Mouse (Mus musculus): ENCODE measurements around the gene Slc36a2. TPM values are rescaled to one million over a fixed set of nuclear protein-coding genes. Genes with fewer than 3 reads are reported as not detected.

Gene Slc36a2
- polyA plus RNA-seq, 1 experiment, result 0.75 TPM

DNA sequence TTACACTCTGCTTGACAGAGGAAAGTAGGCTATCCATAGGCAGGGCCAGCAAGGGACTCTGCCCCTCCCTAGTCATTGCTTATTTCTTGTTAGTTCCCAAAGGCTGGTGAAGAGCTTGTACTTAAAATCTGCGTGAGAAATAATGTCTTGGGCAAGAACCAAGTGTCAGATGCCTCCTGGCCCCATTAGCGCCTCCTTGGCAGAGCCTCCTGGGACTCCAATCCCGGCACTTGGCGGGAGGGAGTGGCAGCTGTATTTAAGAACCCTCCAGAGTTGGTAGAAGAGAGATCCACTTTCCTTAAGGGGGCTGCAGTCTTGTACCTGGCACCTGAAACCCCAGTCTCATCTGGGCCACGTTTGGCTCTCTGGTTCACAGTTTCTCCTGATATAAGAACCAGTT lies 29.3 kb upstream of the Slc36a2 start:
- Histone ChIP-seq H3K27ac (ENCODE audit: insufficient read depth, low read length) (no peak overlapping the region), H3K4me3 (ENCODE audit: insufficient read depth, low read length) (no peak overlapping the region), H3K4me1 (ENCODE audit: control insufficient read depth, insufficient read depth, low read length) (peaks cover 5% of the 10 kb centered on the region; the same call in 1 of the 2 replicates)
- no peak for TF ChIP-seq CTCF (IDR thresholded peaks at IDR 0.05; ENCODE audit: extremely low read depth, insufficient read depth, low read length)
- no peak for TF ChIP-seq POLR2A (IDR thresholded peaks at IDR 0.05; ENCODE audit: extremely low read depth, insufficient read depth, low read length)

DNA sequence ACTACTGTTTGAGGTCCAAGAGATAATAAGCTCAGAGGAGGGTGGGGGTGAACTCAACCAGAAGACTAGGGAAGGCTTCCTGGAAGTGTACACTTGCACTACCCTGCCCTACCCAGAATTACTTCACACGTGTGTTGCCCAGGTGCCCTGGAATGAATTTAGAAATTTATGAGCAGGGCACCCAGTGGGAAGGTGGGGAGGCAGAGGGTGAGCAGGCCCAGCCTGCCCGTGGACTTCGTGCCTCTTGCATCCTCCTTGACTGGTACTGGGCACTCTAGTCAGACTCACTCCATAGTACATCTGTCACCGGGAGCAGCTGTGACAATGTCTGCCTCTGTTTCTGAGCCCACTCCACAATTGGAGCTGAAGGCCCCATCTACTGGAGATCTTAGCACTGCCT lies 28.6 kb upstream of the Slc36a2 start:
- H3K27ac ChIP-seq (ENCODE audit: insufficient read depth, low read length), result no peak overlapping the region
- TF ChIP-seq POLR2A (IDR thresholded peaks at IDR 0.05; ENCODE audit: extremely low read depth, insufficient read depth, low read length) (no peak), CTCF (IDR thresholded peaks at IDR 0.05; ENCODE audit: extremely low read depth, insufficient read depth, low read length) (no peak)
- H3K4me3 ChIP-seq (ENCODE audit: insufficient read depth, low read length), result no peak overlapping the region
- H3K4me1 ChIP-seq (ENCODE audit: control insufficient read depth, insufficient read depth, low read length), result peaks cover 5% of the 10 kb centered on the region; the same call in 1 of the 2 replicates

DNA sequence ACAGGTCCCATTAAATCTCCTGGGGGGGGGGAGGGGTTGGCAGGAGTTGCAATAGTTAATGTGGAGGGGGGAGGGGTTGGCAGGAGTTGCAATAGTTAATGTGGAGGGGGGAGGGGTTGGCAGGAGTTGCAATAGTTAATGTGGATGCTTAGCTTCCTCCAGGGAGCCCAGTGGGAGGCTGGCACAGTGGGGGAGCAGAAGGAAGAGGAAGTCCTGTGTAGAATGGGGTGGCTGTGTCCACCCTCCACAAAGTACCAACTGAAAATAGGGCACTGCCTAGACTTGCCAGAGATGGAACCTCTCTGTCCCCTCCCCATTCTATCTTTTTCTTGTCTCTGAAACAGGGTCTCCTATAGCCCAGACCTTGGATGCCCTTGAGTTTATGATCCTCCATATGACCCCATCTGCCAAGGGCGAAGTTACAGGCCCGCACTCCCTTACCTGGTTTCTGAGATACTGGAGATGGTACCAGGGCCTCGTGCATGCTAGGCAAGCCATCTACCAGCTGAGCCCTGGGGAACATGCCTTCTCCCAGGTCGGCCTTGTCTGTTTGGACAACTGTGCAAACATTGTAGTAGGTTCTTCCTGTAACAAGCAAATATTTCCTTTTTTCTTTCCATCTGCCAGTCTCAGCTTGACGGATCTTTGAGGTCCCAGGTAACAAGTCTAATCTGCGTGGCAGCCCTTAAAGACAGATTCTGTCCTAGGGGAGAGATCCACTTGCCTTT lies 24.9 kb upstream of the Slc36a2 start:
- H3K4me3 ChIP-seq (ENCODE audit: insufficient read depth, low read length), result no peak overlapping the region
- TF ChIP-seq CTCF (IDR thresholded peaks at IDR 0.05; ENCODE audit: extremely low read depth, insufficient read depth, low read length), result no peak
- TF ChIP-seq POLR2A (IDR thresholded peaks at IDR 0.05; ENCODE audit: extremely low read depth, insufficient read depth, low read length), result no peak
- 0 out of 2 replicates have a peak overlapping the region, but pooled peaks have one; percentile 20 for H3K27ac ChIP-seq (ENCODE audit: insufficient read depth, low read length)
- H3K4me1 ChIP-seq (ENCODE audit: control insufficient read depth, insufficient read depth, low read length), result no peaks in the 10 kb centered on the region

DNA sequence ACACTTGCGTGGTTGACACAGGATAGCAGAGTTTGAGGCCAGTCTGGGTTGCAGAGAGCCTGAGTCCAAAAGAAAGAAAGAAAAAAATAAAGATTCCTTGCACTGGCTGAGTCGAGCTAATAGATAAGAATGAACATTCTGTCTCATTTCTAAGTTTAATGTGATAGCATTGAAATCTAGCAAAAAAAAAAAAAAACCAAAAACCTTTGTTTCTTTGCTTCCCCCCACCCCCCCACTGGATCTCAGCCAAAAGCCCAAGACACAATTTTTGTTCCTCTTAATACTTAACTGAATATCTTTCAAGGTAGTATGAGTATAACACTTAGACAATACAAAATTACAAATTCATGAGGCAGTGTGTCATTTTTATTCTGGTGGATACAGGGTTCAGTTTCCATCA lies 24.2 kb upstream of the Slc36a2 start:
- Histone ChIP-seq H3K4me1 (ENCODE audit: control insufficient read depth, insufficient read depth, low read length) (no peaks in the 10 kb centered on the region), H3K27ac (ENCODE audit: insufficient read depth, low read length) (no peak overlapping the region), H3K4me3 (ENCODE audit: insufficient read depth, low read length) (no peak overlapping the region)
- TF ChIP-seq POLR2A (IDR thresholded peaks at IDR 0.05; ENCODE audit: extremely low read depth, insufficient read depth, low read length), result no peak
- no peak for TF ChIP-seq CTCF (IDR thresholded peaks at IDR 0.05; ENCODE audit: extremely low read depth, insufficient read depth, low read length)

DNA sequence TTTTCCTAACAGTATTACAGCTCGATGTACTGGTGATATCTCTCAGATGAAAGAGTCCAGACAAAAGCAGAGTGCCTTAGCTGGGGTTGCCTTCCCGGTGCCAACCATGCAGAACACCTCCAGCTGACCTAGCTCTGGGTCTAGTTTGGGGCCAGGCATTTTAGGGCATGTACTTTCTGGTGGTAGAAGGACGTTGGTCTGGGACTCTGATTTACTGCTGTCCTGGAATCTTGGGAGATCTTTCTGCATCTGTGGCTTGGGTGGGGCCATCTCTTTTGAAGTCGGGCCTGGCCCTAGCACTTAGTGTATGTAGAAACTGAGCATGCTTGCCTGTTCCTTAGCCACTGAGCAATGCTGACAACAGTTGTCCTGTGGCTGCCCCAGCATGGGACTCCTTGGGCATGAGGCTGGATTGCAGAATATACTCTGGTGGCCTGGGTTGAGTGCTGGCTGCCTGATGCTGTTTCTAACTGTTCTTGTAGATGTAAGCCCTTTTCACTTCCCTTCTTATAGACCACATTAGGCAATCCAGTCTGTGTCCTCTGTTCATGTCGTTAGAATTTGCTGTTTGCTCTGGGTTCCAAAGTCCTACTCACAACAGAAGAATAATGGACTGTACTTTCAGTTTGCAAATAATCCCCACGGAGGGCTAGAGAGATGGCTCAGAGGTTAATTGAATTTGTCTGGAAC lies 23.3 kb upstream of the Slc36a2 start:
- TF ChIP-seq POLR2A (IDR thresholded peaks at IDR 0.05; ENCODE audit: extremely low read depth, insufficient read depth, low read length) (no peak), CTCF (IDR thresholded peaks at IDR 0.05; ENCODE audit: extremely low read depth, insufficient read depth, low read length) (no peak)
- Histone ChIP-seq H3K4me3 (ENCODE audit: insufficient read depth, low read length) (no peak overlapping the region), H3K27ac (ENCODE audit: insufficient read depth, low read length) (no peak overlapping the region), H3K4me1 (ENCODE audit: control insufficient read depth, insufficient read depth, low read length) (no peaks in the 10 kb centered on the region)

DNA sequence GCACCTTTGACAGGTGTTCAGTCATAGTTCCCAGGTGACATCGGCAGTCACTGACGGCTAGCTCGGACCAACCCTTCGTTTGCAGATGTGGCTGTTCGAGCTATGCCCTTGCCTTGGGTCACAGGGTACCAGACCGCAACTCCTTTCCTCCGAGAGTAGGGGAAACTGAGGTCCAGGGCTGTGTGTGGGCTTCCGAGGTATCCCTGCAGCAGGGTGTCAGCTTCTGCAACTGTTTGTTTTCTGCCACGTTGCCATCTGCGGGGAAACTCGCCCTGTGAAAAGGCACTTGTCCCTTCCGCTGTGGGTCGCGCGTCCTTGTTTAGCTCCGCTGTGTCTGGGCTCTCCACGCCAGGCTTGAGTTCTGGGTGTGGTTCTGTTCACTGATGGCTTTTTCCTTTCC lies 19.7 kb upstream of the Slc36a2 start:
- Histone ChIP-seq H3K4me3 (ENCODE audit: insufficient read depth, low read length) (peak overlapping the region; percentile 95), H3K27ac (ENCODE audit: insufficient read depth, low read length) (0 out of 2 replicates have a peak overlapping the region, but pooled peaks have one; percentile 53), H3K4me1 (ENCODE audit: control insufficient read depth, insufficient read depth, low read length) (no peaks in the 10 kb centered on the region)
- TF ChIP-seq POLR2A (IDR thresholded peaks at IDR 0.05; ENCODE audit: extremely low read depth, insufficient read depth, low read length) (no peak), CTCF (IDR thresholded peaks at IDR 0.05; ENCODE audit: extremely low read depth, insufficient read depth, low read length) (no peak)

DNA sequence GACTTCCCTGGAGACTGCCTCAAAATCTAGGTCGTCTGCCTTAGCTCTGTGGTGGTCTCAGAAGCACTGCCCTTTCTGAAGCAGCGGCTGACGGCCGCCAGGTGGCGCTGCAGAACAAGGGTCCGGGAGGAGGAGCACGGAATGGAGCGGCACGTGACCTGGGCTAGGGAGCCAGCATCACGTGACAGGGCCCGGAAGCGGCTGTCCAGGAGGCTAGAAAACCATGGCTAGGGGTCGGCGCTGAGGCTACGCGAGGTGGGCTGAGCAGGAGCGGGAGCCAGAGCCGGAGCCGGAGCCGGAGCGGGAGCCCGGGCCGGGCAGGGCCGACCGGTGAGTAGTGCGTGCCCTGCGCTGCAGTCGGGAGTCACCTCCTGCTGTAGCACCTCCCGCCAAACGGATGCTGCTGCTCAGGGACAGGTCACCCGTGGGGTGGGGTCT lies 19.3 kb upstream of the Slc36a2 start, which contains the start of gene Slc36a1:
TSS of gene Slc36a1 (plus strand) at position 192 of the 438 bp plus-strand sequence.
- peak within 1 kb of the TSS; percentile 53; the same call in 1 of the 2 replicates for H3K27ac ChIP-seq (ENCODE audit: insufficient read depth, low read length)

DNA sequence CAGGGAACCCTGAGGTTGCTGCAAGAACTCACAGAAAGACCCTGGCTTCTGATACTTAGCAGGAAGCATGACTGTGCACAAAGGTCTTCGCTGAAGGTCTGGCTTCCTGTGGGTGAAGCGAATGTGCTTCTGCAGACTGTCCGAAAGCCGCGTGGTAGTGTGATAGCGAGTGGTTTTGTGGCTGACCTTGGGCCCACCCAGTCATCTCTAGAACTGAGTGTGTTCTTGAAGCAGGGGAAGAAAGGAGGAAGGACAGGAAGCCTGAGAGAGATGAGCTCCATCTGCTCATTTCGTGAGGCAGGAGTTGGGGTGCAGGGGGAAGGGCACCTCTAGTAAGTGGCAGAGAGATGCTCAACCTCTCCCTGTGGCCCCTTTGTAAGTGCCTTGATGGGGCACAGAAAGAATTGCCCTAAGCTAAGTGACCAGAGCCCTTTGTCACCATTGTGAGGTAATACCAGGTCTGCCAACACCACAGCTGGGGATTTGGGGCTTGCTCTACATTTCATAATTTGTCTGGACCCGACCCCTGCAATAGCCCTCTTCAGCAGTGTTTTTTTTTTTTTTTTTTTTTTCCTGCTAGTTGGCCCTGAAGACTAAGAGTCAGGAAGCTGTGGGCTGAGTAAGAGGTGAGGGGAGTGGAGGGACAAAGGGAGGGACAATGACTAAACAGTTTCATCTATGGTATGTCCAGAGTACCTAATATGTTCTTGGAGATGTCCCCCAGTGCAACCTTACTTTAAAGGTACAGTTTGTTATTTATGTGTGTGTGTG lies 13.0 kb upstream of the Slc36a2 start:
- Histone ChIP-seq H3K4me1 (ENCODE audit: control insufficient read depth, insufficient read depth, low read length) (0 out of 2 replicates have a peak, but pooled peaks cover 2% of the 10 kb centered on the region), H3K27ac (ENCODE audit: insufficient read depth, low read length) (no peak overlapping the region), H3K4me3 (ENCODE audit: insufficient read depth, low read length) (no peak overlapping the region)
- no peak for TF ChIP-seq CTCF (IDR thresholded peaks at IDR 0.05; ENCODE audit: extremely low read depth, insufficient read depth, low read length)
- TF ChIP-seq POLR2A (IDR thresholded peaks at IDR 0.05; ENCODE audit: extremely low read depth, insufficient read depth, low read length), result no peak

More for the DNA sequence above, 19.3 kb upstream of the Slc36a2 start, which contains the start of gene Slc36a1:
- Histone ChIP-seq H3K4me3 (ENCODE audit: insufficient read depth, low read length) (peak within 1 kb of the TSS; percentile 95), H3K4me1 (ENCODE audit: control insufficient read depth, insufficient read depth, low read length) (no peaks in the 10 kb centered on the region)
- TF ChIP-seq POLR2A (IDR thresholded peaks at IDR 0.05; ENCODE audit: extremely low read depth, insufficient read depth, low read length), result peak; percentile 68; the same call in 1 of the 2 replicates
- TF ChIP-seq CTCF (IDR thresholded peaks at IDR 0.05; ENCODE audit: extremely low read depth, insufficient read depth, low read length), result peak; percentile 89

DNA sequence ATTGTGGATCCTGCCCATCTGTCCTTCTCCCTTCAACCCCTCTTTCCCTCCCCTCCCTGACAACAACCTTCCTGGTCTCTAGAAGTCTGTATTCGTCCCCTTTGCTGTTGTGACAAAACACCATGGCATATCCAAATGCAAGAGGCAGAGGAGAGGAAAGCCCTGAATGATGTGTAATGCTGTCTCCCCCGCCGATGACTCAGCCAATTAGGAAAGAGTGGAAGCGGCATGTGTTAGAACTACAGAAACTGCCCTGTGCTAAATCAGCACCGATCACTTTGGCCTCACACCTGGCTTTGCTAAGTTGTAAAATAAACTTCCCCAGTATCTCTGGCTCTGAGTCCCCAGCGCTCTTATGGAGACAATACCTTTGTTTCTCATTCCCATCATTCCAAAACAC lies 12.2 kb upstream of the Slc36a2 start:
- Histone ChIP-seq H3K4me1 (ENCODE audit: control insufficient read depth, insufficient read depth, low read length) (0 out of 2 replicates have a peak, but pooled peaks cover 2% of the 10 kb centered on the region), H3K4me3 (ENCODE audit: insufficient read depth, low read length) (no peak overlapping the region), H3K27ac (ENCODE audit: insufficient read depth, low read length) (no peak overlapping the region)
- no peak for TF ChIP-seq CTCF (IDR thresholded peaks at IDR 0.05; ENCODE audit: extremely low read depth, insufficient read depth, low read length)
- TF ChIP-seq POLR2A (IDR thresholded peaks at IDR 0.05; ENCODE audit: extremely low read depth, insufficient read depth, low read length), result no peak
